Mouse (Mus musculus) c-Kit-negative CD71-positive TER-119-positive erythroid progenitor cells, embryonic 14.5 days (primary cell): ENCODE data around the gene Khdrbs2.

Experiments
- DNase-seq: peaks from one replicate; pipeline ENCODE4 v3.0.0-alpha.2; 2013; ENCODE audit warnings: low read depth, low spot score

The Khdrbs2 gene

GRCm38 (mm10) chr1:32172506-32173239, at the start of gene Khdrbs2:
TSS of gene Khdrbs2 (plus strand) at chr1:32172714.
- no peak for DNase-seq

GRCm38 (mm10) chr1:32174566-32174965, 2.1 kb downstream of the Khdrbs2 start:
- no peak for DNase-seq

GRCm38 (mm10) chr1:32199664-32200260, 27.2 kb downstream of the Khdrbs2 start:
- DNase-seq = no peak

DNA sequence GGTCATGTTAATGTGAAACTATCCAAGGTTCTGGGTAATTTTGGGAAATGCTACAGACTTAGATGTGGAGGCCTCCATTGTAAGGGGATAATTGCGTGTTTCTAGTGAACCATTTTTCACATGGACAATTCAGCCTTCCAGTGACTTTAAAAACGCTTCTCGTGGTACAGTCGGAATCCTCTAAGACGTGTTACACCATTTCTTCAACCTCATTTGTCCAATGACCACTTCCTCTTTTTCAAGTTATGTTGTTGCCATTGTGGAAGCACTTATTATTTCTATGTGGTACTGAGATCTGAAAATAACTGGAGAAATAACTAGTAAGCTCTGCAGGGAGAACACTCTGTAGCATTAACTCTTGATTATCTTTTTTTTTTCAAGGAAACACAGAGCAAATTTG, 75.9 kb downstream of the Khdrbs2 start:
- DNase-seq = no peak

GRCm38 (mm10) chr1:32249602-32250001, 77.1 kb downstream of the Khdrbs2 start:
- no peak for DNase-seq

GRCm38 (mm10) chr1:32250337-32250736, 77.8 kb downstream of the Khdrbs2 start:
- no peak for DNase-seq

DNA sequence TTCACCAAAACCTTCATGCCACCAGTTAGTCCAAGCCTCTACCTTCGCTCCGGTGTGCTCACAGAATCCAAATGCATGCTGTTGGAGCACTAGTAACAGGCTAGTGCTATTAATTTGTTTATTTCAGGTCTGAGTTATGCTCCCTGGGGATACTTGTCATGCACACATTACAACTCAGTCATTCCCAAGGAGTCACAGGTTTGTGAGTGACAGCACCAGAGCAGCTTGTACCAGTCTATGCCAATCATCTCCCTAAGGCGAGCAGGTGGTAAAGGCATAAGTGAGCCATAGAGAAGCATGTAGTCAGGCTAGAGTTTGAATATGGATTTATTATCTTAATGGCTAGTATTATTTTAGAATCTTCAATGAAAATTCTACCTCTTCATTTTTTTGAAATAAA, 86.4 kb downstream of the Khdrbs2 start:
- no peak for DNase-seq

DNA sequence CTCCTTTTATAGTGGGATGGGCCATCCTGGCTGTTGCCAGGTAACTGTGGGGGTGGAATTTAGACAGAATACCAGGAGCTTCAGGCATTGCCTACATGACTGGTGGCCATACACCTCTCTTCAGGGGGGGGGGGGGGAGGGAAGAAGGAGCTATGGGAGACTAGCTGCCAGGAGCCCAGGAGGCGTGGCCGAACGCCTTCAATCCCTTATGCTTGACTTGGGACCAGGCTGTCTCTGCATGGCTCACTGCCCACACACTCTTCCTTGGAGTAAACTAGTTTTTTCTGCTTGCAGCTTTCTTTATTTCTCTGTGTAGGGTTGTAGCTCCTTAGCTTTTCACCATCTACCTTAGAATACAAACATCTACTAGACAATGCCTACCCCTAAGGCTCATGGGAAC, 98.0 kb downstream of the Khdrbs2 start:
- DNase-seq = no peak

DNA sequence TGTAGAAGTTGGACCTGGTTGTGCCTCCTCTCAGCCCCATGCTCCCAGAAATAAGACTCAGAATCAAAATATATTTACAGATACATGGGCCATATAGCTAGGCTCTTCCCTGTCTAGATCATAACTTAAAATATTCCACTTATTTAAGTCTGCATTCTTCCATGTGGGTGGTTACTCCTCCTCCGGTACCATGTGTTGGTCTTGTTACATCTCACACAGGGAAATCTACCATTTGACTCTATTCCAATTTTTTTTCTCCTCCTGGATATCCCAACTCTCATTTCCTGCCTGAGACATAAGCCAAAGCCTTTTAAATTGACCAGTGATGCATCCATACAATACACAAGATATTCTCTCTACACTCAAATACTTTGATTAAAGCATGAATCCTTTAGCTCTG, 122.2 kb downstream of the Khdrbs2 start:
- DNase-seq = no peak

DNA sequence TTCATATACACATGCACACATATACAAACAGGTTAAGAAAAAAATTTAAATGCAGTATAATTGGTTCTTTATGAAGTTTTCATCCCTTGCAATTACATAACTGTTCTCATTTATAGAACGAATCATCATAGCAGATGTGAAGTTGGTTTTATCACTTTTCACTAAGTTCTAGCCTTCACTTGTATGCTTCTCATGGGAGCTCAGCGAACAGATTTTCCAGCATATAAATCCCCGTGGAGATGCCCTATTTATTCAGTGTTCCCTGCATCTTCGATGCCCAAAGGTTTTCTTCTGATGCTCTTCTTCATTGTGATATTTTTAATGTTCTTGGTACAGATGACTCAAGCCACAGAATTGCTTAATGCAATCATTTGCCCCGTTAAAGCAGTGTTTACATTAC, 128.9 kb downstream of the Khdrbs2 start:
- no peak for DNase-seq

DNA sequence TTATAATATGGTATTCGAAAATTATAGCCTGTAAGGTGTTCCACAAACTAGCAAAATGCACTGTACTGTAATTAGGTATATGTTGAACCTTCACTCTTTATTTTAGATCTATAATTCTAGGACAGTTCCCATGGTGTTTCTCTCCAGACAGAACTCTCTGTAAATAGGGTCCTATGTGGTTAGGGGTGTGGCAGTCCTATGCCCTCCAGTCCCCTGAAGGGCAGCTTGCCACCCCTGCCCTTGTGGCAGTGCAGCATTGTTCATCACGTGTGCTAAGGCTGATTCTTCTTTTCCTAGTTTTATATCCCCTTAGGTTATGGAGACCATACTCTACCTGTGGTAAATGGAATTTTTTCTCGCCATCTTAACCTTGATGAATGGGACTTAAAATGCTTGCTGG, 136.6 kb downstream of the Khdrbs2 start:
- DNase-seq = no peak

DNA sequence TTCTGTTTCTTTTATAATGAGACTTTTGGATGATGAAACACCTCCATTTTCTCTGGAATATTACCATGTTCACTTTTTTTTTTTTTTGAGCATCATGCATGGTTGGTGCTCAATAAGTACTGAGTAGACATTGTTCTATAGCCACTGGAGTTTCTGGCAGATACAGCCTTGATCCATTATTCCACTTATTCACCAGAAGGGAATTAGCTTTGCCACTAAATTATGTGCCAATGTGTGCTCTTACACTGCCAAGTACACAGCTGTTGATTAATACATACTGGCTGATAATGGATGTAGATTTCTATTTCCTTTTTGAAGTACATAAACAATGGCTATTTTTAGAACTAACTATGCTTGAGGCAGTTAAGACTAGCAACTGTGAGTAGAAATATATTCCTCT, 137.1 kb downstream of the Khdrbs2 start:
- DNase-seq = no peak

DNA sequence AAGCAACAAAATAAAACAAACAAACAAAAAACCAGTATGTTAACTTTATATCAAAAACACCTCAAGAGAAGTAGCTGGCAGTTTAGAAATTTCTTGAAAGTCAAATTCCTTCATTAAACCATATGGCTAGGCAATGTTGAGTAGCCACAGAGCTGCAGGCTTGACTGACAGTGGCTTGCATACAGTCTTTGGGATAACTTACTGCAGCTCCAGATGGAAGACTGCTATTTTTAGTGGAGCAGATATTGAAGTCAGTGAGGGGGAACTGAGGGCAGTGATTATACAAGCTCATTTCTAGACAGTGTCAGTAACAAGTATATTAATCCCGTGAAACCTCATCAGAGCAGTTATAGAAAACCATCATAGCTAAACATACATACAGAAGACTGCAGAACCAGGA, 166.6 kb downstream of the Khdrbs2 start:
- no peak for DNase-seq

GRCm38 (mm10) chr1:32347538-32347937, 175.0 kb downstream of the Khdrbs2 start:
- DNase-seq = no peak

GRCm38 (mm10) chr1:32352076-32352475, 179.6 kb downstream of the Khdrbs2 start:
- DNase-seq = no peak

GRCm38 (mm10) chr1:32363539-32363938, 191.0 kb downstream of the Khdrbs2 start:
- no peak for DNase-seq

GRCm38 (mm10) chr1:32397553-32397952, 225.0 kb downstream of the Khdrbs2 start:
- DNase-seq = no peak

GRCm38 (mm10) chr1:32407651-32408050, 235.1 kb downstream of the Khdrbs2 start:
- DNase-seq = no peak

DNA sequence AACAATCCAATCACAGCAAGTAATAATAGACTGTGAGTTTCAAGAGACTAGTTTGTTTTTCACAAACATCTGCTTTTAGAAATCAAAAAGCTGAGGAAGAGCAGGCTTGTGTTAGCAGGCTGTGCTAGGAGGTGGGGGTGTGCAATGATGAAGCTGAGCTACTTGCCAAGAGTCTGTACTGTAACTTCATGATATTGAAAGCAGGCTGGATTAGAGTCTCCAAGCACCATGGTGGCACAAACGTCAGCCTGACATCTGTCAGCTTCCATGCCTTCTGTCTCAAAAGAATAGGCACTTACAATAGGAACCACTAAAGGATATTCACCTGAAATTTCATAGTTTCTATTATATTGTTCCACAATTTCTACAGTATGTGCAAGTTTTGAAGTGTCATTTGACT, 255.9 kb downstream of the Khdrbs2 start:
- no peak for DNase-seq

GRCm38 (mm10) chr1:32429493-32429892, 257.0 kb downstream of the Khdrbs2 start:
- no peak for DNase-seq

DNA sequence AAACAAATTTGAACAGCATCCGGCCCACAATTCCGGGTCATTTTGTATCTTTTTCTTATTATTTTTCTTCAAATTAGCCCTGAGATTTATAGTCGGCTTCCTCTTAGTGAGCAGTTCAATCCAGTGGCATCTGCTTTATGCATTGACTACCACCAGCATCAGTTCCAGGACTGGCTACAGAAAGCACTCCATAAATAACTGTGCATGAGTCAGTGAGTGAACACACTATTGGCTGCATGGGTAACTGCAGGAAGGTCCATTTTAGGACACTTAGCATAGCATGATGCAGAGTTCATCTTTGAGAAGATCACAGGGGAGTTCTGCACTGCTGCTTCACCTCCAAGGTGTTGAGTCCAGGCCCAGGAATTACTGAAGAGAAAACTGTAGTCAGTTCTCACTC, 258.0 kb downstream of the Khdrbs2 start:
- no peak for DNase-seq

GRCm38 (mm10) chr1:32433118-32433517, 260.6 kb downstream of the Khdrbs2 start:
- DNase-seq = no peak

DNA sequence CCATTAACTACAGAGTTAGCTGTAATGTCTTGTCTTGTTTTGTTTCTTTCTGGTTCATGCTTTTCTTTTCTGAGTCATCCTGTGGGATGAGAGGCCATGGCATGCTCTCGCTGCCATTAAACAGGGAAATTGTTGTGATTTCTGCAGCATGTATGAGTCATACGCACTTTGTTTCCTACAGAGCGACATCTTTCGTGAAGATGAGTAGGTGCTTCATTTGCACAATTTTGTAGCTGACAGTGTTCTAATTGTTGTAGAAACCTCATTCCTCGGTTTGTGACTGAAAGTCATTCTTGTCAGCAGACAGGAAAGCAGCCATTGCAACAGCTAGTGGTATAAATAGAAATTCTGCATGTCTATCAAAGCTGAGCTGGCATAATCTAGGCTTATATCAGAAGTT, 271.4 kb downstream of the Khdrbs2 start:
- no peak for DNase-seq

DNA sequence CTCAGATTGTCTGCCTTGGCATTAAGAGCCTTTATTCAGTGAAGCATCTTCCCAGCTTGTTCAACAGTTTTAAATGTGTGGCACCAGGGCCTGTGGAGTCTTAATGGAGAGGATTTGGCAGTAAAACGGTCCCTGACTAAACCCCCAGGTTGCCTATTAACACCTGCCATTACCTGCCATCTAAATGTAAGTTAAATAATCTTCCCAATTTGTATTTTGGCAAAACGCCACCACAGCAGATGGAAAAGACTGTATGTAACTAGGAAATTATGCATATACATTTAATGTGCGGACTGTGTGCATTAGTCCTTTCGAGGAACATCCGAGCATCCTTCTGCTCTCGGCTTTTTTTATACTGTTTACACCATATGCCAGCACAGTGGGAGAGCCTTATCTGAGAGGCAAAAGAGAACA, 290.6 kb downstream of the Khdrbs2 start:
- DNase-seq = no peak
